Mouse (Mus musculus): ENCODE measurements at regions not wholly inside any gene's neighbourhood (a gene's known extent, or its start where the extent isn't known, plus 50 kb on each side); places are given as distances from the start of the nearest gene placed in this dataset.

DNA sequence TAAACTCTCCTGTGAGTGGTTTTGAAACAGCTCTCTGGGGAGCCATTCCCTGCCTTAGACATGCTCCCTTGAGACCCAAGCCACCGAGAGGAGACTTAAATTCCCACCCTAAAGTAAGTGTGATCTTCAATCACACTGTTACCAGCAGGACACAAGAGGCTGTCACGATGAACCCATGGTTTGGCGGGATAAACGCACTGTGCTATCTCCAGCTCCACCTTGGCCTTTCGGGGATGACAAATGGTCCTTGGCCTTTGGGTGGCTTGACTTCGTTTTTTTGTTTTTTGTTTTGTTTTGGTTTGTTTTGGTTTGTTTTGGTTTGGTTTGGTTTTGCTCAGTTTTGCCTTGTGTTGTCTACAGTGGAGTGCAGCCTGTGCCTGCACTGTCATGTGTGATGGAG is 144.7 kb downstream of the Tomm20 start:
- H3K27me3 ChIP-seq (replicated peaks; ENCODE audit: insufficient read depth, low read length), result no peaks in the 10 kb centered on the region
- no peak overlapping the region for H3K4me2 ChIP-seq (replicated peaks; ENCODE audit: low read depth, low read length)
- no peak for DNase-seq (ENCODE audit: low spot score)
- no peak overlapping the region for H3K27ac ChIP-seq (ENCODE audit: low read length)
- H3K9ac ChIP-seq (replicated peaks; ENCODE audit: low read depth), result no peak overlapping the region
- H3K4me3 ChIP-seq (ENCODE audit: low read depth, low read length), result no peak overlapping the region
- TF ChIP-seq EP300 (IDR thresholded peaks at IDR 0.05) (no peak), CTCF (IDR thresholded peaks at IDR 0.05) (no peak)
- 64% methylated on average over 6 of the region's 6 CpGs for WGBS
- no peaks in the 10 kb centered on the region for H3K9me3 ChIP-seq (ENCODE audit: low read length)
- no peak for ATAC-seq
- H3K36me3 ChIP-seq (ENCODE audit: insufficient read depth, low read length), result no peaks in the 10 kb centered on the region
- H3K4me1 ChIP-seq (ENCODE audit: insufficient read depth, low read depth, low read length), result peaks cover 6% of the 10 kb centered on the region; the same call in 1 of the 2 replicates

DNA sequence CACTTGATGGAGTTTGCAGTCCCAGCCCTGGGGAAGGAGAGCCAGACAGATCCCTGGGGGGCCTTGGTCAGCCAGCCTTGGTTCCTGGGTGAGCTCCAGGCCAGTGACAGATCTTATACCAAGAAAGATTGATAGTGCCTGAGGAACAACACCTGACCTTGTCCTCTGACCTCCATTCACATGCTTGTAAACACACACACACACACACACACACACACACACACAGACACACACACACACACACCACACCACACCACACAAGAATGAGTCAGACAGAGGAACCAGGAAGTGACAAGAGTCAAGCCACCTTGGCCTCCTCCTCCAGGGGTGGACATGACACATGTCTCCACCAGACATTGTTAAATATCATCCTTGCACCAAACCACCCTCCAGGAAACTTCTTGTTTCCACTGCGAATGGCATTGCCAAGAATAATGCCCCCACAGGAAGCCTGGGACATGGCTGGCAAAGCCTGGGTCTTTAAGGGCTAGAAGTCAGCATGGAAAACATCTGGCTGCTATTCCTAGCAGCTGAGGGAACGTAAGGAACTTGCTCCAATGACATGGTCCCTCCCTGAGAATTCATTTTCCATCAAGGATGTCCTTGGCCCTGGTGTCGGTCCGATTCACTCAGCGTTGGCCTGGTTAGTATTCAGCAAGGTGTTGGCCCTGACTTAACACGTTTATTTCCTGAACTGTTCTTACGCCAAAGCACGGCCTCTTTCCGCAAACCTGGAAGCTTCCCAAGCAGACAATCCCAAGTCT is 147.9 kb downstream of the Tomm20 start:
- Histone ChIP-seq H3K27ac (ENCODE audit: low read length) (0 out of 2 replicates have a peak overlapping the region, but pooled peaks have one; percentile 27), H3K4me1 (ENCODE audit: insufficient read depth, low read depth, low read length) (no peaks in the 10 kb centered on the region; the same call in 1 of the 2 replicates), H3K4me3 (ENCODE audit: low read depth, low read length) (no peak overlapping the region), H3K9ac (replicated peaks; ENCODE audit: low read depth) (no peak overlapping the region), H3K9me3 (ENCODE audit: low read length) (no peaks in the 10 kb centered on the region), H3K4me2 (replicated peaks; ENCODE audit: low read depth, low read length) (no peak overlapping the region), H3K36me3 (ENCODE audit: insufficient read depth, low read length) (no peaks in the 10 kb centered on the region), H3K27me3 (replicated peaks; ENCODE audit: insufficient read depth, low read length) (no peaks in the 10 kb centered on the region)
- DNase-seq (ENCODE audit: low spot score), result peak; percentile 65
- peak; percentile 83 for ATAC-seq
- WGBS, result 52% methylated on average over 9 of the region's 9 CpGs
- TF ChIP-seq EP300 (IDR thresholded peaks at IDR 0.05), result peak; percentile 57; the same call in 1 of the 2 replicates
- peak; percentile 41 for TF ChIP-seq CTCF (IDR thresholded peaks at IDR 0.05)

- no peak overlapping the region for H3K4me2 ChIP-seq (replicated peaks; ENCODE audit: low read depth, low read length)
- DNase-seq (ENCODE audit: low spot score), result no peak
- H3K9me3 ChIP-seq (ENCODE audit: low read length), result no peaks in the 10 kb centered on the region
- no peaks in the 10 kb centered on the region for H3K36me3 ChIP-seq (ENCODE audit: insufficient read depth, low read length)
- H3K27ac ChIP-seq (ENCODE audit: low read length), result no peak overlapping the region
- no peak overlapping the region for H3K9ac ChIP-seq (replicated peaks; ENCODE audit: low read depth)
- TF ChIP-seq CTCF (IDR thresholded peaks at IDR 0.05) (no peak), EP300 (IDR thresholded peaks at IDR 0.05) (no peak)
- no peak overlapping the region for H3K4me3 ChIP-seq (ENCODE audit: low read depth, low read length)
- no peak for ATAC-seq
- no peaks in the 10 kb centered on the region for H3K27me3 ChIP-seq (replicated peaks; ENCODE audit: insufficient read depth, low read length)
- H3K4me1 ChIP-seq (ENCODE audit: insufficient read depth, low read depth, low read length), result peaks cover 6% of the 10 kb centered on the region; the same call in 1 of the 2 replicates
- 71% methylated on average over 3 of the region's 3 CpGs for WGBS
Measured at GRCm38 (mm10) chr8:126793657-126794056, 152.0 kb downstream of the Tomm20 start.

DNA sequence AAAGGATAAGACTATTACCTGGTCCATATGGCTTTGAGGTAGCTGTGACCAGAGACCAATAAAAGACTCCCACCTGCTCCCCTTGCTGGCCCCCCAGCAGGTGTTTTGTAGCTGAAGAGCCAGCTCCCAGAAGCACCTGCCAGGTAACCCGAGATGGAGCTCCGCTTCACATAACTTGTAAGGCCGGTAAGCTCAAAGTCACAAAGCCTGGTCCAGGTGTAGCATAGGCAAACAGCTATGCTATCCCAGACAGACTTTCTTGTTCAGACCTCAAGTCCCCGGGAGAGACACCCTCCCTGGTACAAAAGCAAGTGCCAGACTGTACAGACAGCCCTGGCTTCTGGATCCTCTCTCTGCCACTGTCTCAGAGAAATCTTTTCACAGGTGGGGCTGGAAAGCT is 154.6 kb downstream of the Tomm20 start:
- TF ChIP-seq CTCF (IDR thresholded peaks at IDR 0.05) (no peak), EP300 (IDR thresholded peaks at IDR 0.05) (no peak)
- Histone ChIP-seq H3K9me3 (ENCODE audit: low read length) (0 out of 2 replicates have a peak, but pooled peaks cover under 1% of the 10 kb centered on the region), H3K27me3 (replicated peaks; ENCODE audit: insufficient read depth, low read length) (no peaks in the 10 kb centered on the region), H3K36me3 (ENCODE audit: insufficient read depth, low read length) (no peaks in the 10 kb centered on the region), H3K4me2 (replicated peaks; ENCODE audit: low read depth, low read length) (no peak overlapping the region), H3K4me3 (ENCODE audit: low read depth, low read length) (no peak overlapping the region), H3K9ac (replicated peaks; ENCODE audit: low read depth) (no peak overlapping the region), H3K4me1 (ENCODE audit: insufficient read depth, low read depth, low read length) (peaks cover 9% of the 10 kb centered on the region; the same call in 1 of the 2 replicates), H3K27ac (ENCODE audit: low read length) (no peak overlapping the region)
- ATAC-seq (no peak), DNase-seq (ENCODE audit: low spot score) (no peak)
- 61% methylated on average over 4 of the region's 4 CpGs for WGBS

GRCm38 (mm10) chr8:126790214-126790613 is 155.4 kb downstream of the Tomm20 start:
- DNase-seq (ENCODE audit: low spot score) (no peak), ATAC-seq (no peak)
- 96% methylated on average over 9 of the region's 9 CpGs for WGBS
- Histone ChIP-seq H3K9ac (replicated peaks; ENCODE audit: low read depth) (no peak overlapping the region), H3K27ac (ENCODE audit: low read length) (no peak overlapping the region), H3K9me3 (ENCODE audit: low read length) (peaks cover 4% of the 10 kb centered on the region; the same call in 1 of the 2 replicates), H3K4me2 (replicated peaks; ENCODE audit: low read depth, low read length) (no peak overlapping the region), H3K4me1 (ENCODE audit: insufficient read depth, low read depth, low read length) (peaks cover 9% of the 10 kb centered on the region; the same call in 1 of the 2 replicates), H3K27me3 (replicated peaks; ENCODE audit: insufficient read depth, low read length) (no peaks in the 10 kb centered on the region), H3K36me3 (ENCODE audit: insufficient read depth, low read length) (no peaks in the 10 kb centered on the region), H3K4me3 (ENCODE audit: low read depth, low read length) (no peak overlapping the region)
- TF ChIP-seq CTCF (IDR thresholded peaks at IDR 0.05) (no peak), EP300 (IDR thresholded peaks at IDR 0.05) (no peak)

DNA sequence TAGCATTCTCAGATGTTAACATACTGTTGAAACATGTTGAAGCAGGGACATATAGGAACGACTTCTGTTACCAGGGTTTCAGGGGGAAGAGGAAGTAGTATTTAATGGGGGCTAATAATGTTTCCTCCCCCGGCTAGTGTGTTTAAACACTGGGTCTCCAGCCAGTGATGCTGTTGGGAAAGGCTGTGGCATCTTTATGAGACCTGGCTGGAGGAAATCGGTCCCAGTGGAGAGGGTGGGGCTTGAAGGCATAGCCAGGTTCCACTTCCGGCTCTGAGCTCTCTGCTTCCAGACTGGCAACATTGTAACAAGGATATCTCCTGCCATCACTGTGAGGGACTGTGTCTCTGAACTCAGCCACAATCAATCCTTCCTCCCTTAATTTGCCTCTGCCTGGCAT is 156.6 kb downstream of the Tomm20 start:
- Histone ChIP-seq H3K36me3 (ENCODE audit: insufficient read depth, low read length) (no peaks in the 10 kb centered on the region), H3K27ac (ENCODE audit: low read length) (peak overlapping the region; percentile 47; the same call in 1 of the 2 replicates), H3K4me1 (ENCODE audit: insufficient read depth, low read depth, low read length) (peaks cover 9% of the 10 kb centered on the region; the same call in 1 of the 2 replicates), H3K9ac (replicated peaks; ENCODE audit: low read depth) (no peak overlapping the region), H3K9me3 (ENCODE audit: low read length) (peaks cover 4% of the 10 kb centered on the region; the same call in 1 of the 2 replicates), H3K4me3 (ENCODE audit: low read depth, low read length) (no peak overlapping the region), H3K4me2 (replicated peaks; ENCODE audit: low read depth, low read length) (no peak overlapping the region), H3K27me3 (replicated peaks; ENCODE audit: insufficient read depth, low read length) (no peaks in the 10 kb centered on the region)
- DNase-seq (ENCODE audit: low spot score), result no peak
- ATAC-seq, result peak; percentile 57; the same call in 1 of the 2 replicates
- TF ChIP-seq CTCF (IDR thresholded peaks at IDR 0.05) (no peak), EP300 (IDR thresholded peaks at IDR 0.05) (no peak; the same call in 1 of the 2 replicates)
- WGBS, result 17% methylated on average over 4 of the region's 4 CpGs
